Mouse (Mus musculus): ENCODE results near the gene Tns2. TPM values are rescaled to one million over a fixed set of nuclear protein-coding genes. Genes with fewer than 3 reads are reported as not detected.
"Not testable (repeated sequence)": the region's sequence is repeated elsewhere in the genome, so short reads cannot be mapped to it uniquely, and the experiment has no call there.

Gene Tns2
- polyA plus RNA-seq, 1 experiment from 2014 or later, result 14.9 TPM

DNA sequence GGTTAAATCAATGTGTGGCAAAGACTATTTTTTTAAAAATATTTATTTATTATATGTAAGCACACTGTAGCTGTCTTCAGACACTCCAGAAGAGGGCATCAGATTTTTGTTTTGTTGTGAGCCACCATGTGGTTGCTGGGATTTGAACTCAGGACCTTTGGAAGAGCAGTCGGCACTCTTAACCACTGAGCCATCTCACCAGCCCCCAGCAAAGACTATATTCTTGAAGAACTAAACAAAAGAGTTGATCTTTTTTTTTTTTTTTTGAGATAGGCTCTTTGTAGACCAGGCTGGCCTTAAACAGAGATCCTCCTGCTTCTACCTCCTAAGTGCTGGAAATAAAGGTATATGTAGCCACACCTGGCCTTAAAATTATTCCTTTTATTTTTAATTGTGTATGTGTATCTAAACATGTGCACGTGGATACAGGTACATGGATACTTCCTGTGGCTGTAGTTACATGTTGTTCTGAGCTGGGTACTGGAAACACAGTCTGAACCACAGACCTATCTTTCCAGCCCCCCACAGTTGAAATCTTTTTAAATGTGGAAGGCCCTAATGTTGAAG is 23.0 kb upstream of the Tns2 start:
- H3K27ac ChIP-seq (replicated peaks), result no peak overlapping the region

DNA sequence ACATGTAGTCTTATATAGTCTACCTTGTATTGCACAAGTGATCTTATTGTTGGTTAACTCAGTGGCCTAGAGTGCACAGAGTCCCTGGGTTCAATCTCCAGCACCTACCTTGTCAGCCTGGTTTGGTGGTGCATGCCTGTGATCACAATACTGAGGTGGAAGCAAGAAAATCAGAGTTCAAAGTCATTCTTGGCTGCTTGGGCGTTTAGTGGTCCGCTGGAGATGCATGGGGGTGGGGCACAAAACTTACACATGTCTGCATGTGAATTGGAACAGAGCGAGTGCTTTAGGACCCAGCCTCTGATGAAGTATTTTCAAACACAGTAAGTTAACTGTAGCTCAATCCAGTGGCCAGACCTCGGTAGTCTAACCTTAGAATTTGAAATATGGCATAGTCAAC is 21.0 kb upstream of the Tns2 start:
- peaks cover 68% of the 10 kb centered on the region for H3K36me3 ChIP-seq (replicated peaks)
- no peaks in the 10 kb centered on the region for H3K27me3 ChIP-seq (replicated peaks; ENCODE audit: low read depth, poor library complexity, severe bottlenecking)
- DNase-seq (ENCODE audit: low spot score), result no peak
- 83% methylated on average over 4 of the region's 4 CpGs for WGBS
- H3K4me1 ChIP-seq, result peaks cover 16% of the 10 kb centered on the region
- H3K4me3 ChIP-seq, result no peak overlapping the region
- H3K27ac ChIP-seq (replicated peaks), result no peak overlapping the region
- no peaks in the 10 kb centered on the region for H3K9me3 ChIP-seq

More for the DNA sequence above, 23.0 kb upstream of the Tns2 start:
- peaks cover 19% of the 10 kb centered on the region for H3K4me1 ChIP-seq
- peaks cover 48% of the 10 kb centered on the region for H3K36me3 ChIP-seq (replicated peaks)
- H3K9me3 ChIP-seq, result no peaks in the 10 kb centered on the region
- no peak overlapping the region for H3K4me3 ChIP-seq
- WGBS, result 94% methylated on average over 2 of the region's 2 CpGs
- no peaks in the 10 kb centered on the region for H3K27me3 ChIP-seq (replicated peaks; ENCODE audit: low read depth, poor library complexity, severe bottlenecking)
- DNase-seq (ENCODE audit: low spot score), result no peak

DNA sequence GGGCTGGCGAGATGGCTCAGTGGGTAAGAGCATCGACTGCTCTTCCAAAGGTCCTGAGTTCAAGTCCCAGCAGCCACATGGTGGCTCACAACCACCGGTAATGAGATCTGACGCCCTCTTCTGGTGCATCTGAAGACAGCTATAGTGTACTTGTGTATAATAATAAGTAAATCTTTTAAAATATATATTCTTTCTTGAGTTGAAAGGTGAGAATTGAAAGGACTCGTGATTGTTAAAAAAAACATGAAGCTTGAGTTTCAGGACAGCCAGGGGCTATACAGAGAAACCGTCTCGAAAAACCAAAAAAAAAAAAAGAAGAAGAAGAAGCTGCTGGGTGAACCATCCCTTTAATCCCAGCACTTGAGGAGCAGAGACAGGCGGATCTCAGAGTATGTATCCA is 20.3 kb upstream of the Tns2 start:
- peaks cover 75% of the 10 kb centered on the region for H3K36me3 ChIP-seq (replicated peaks)
- H3K9me3 ChIP-seq; DNase-seq (ENCODE audit: low spot score); H3K4me3 ChIP-seq; H3K27me3 ChIP-seq (replicated peaks; ENCODE audit: low read depth, poor library complexity, severe bottlenecking); H3K27ac ChIP-seq (replicated peaks): not testable (repeated sequence)
- H3K4me1 ChIP-seq, result peaks cover 15% of the 10 kb centered on the region
- 79% methylated on average over 8 of the region's 8 CpGs for WGBS

DNA sequence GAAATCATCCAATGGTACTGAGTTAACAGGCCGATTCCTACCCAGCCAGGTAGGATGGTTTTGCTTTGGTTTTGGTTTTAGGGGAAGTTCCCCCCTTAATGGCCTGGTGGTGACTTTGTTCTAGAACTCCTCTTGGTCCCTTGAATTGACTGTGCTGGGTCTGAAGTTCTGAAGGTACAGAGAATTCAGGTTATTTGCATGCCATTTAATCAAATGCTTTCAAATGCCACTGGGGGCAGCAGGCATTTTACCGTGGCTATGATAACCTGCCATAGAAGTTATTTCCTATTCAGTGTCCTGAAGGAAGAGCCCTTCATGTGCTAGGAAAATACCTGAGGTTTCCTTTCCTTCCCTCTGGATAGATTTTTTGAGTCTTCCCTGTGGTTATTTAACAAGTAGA is 19.8 kb upstream of the Tns2 start:
- WGBS, result 73% methylated on average over 2 of the region's 2 CpGs
- no peak overlapping the region for H3K27ac ChIP-seq (replicated peaks)
- no peak for DNase-seq (ENCODE audit: low spot score)
- H3K9me3 ChIP-seq, result no peaks in the 10 kb centered on the region
- peaks cover 10% of the 10 kb centered on the region for H3K4me1 ChIP-seq
- no peak overlapping the region for H3K4me3 ChIP-seq
- H3K36me3 ChIP-seq (replicated peaks), result peaks cover 81% of the 10 kb centered on the region
- H3K27me3 ChIP-seq (replicated peaks; ENCODE audit: low read depth, poor library complexity, severe bottlenecking), result no peaks in the 10 kb centered on the region

DNA sequence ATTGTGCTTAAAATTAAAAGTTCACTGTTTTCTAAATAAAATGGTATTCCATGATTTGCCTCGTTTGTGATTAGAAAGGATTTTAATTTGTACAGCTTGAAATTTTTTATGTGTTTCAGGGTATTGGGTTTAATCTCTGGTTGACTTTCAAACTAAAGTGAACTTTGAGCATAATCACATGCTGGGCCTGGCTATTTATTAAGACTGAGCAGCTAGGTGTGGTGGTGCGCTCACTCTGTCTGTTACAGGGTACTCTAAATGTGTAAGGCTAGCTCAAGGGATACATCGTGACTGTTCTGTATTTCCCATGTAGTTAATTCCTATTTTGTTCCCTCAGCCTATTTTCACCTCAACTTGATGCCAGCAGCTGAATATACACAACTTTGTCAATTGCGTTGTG is 18.1 kb upstream of the Tns2 start:
- no peaks in the 10 kb centered on the region for H3K9me3 ChIP-seq
- no peaks in the 10 kb centered on the region for H3K27me3 ChIP-seq (replicated peaks; ENCODE audit: low read depth, poor library complexity, severe bottlenecking)
- H3K27ac ChIP-seq (replicated peaks), result no peak overlapping the region
- H3K36me3 ChIP-seq (replicated peaks), result peaks cover 95% of the 10 kb centered on the region
- H3K4me1 ChIP-seq, result no peaks in the 10 kb centered on the region
- WGBS, result 91% methylated on average over 4 of the region's 4 CpGs
- H3K4me3 ChIP-seq, result no peak overlapping the region
- no peak for DNase-seq (ENCODE audit: low spot score)

DNA sequence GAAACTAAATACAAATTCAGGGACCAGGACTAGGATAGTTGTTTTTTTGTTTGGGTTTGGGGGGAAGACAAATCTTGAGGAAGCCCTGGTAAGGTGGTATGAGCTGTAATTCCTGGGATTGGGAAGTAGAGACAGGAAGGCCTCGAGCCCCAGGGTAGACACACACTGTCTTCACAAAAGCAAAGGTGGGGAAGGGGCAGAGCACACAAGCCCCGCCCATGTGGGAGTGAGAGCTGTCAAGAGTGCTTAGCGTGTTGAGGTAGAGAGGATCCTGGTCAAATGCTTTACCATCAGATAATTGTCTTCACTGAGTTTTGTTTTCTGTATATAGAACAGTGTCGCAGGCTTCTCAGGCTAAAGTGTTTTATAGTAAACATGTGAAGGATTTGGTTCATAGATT is 17.2 kb upstream of the Tns2 start:
- no peaks in the 10 kb centered on the region for H3K9me3 ChIP-seq
- H3K27me3 ChIP-seq (replicated peaks; ENCODE audit: low read depth, poor library complexity, severe bottlenecking), result no peaks in the 10 kb centered on the region
- no peak overlapping the region for H3K4me3 ChIP-seq
- H3K4me1 ChIP-seq, result no peaks in the 10 kb centered on the region
- 86% methylated on average over 4 of the region's 4 CpGs for WGBS
- peaks cover 97% of the 10 kb centered on the region for H3K36me3 ChIP-seq (replicated peaks)
- H3K27ac ChIP-seq (replicated peaks), result no peak overlapping the region
- DNase-seq (ENCODE audit: low spot score), result no peak

DNA sequence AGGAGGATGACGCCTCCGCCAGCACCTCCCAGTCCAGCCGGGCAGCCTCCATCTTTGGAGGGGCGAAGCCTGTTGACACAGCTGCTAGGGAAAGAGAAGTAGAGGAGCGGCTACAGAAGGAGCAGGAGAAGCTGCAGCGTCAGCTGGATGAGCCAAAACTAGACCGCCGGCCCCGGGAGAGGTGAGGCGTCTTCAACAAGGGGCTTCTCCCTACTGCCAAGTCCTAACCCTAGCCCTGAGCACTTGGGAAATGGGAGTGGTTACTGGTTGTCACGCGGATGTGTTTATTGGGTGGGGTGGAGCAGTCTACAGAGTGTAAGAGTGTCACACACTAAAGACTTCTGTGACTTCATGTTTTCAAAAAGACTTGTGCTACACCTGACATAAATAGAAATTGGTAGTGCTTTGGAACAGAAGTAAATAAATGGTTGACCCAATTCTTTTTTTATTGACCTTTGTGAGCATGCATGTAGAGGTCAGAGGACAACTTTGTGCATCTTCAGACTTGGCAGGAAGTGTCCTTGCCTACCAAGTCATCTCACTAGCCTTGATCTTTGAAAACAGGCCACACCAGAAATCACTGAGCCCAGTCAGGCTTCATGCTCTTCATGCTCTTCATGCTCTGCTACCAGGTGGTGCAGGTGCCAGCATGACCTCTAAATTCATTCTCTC is 10.2 kb upstream of the Tns2 start:
- Histone ChIP-seq H3K4me1 (no peaks in the 10 kb centered on the region), H3K27ac (replicated peaks) (no peak overlapping the region), H3K27me3 (replicated peaks; ENCODE audit: low read depth, poor library complexity, severe bottlenecking) (no peaks in the 10 kb centered on the region), H3K4me3 (no peak overlapping the region), H3K9me3 (no peaks in the 10 kb centered on the region), H3K36me3 (replicated peaks) (peaks cover 100% of the 10 kb centered on the region)
- 88% methylated on average over 12 of the region's 12 CpGs for WGBS
- DNase-seq (ENCODE audit: low spot score), result no peak

- WGBS, result 88% methylated on average over 12 of the region's 12 CpGs
- H3K4me1 ChIP-seq, result no peaks in the 10 kb centered on the region
- H3K4me3 ChIP-seq, result no peak overlapping the region
- no peaks in the 10 kb centered on the region for H3K9me3 ChIP-seq
- peaks cover 100% of the 10 kb centered on the region for H3K36me3 ChIP-seq (replicated peaks)
- H3K27me3 ChIP-seq (replicated peaks; ENCODE audit: low read depth, poor library complexity, severe bottlenecking), result no peaks in the 10 kb centered on the region
- no peak for DNase-seq (ENCODE audit: low spot score)
- no peak overlapping the region for H3K27ac ChIP-seq (replicated peaks)
Observed at GRCm38 (mm10) chr15:102091063-102091679, 9.0 kb upstream of the Tns2 start.

DNA sequence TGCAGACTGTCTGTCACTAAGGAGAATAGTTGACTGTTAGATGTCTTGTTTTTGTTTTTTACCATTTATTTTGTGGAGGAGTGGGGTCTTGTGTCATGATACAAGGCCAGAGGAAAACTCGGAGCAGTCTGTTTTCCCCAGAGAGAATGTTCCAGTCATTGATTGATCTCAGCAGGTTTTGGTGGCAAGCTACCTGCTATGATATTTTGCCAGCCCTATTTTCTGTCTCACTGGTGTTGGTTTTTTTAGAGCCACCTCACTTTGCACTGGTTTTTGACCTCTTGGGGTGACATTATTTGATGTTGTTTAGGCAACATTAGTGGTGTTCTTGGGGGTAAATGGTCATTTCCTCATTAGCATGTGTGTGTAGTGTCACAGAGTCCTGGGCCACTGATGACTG is 8.5 kb upstream of the Tns2 start:
- WGBS, result 86% methylated on average over 1 of the region's 1 CpGs
- Histone ChIP-seq H3K4me3 (no peak overlapping the region), H3K9me3 (no peaks in the 10 kb centered on the region), H3K36me3 (replicated peaks) (peaks cover 100% of the 10 kb centered on the region), H3K27ac (replicated peaks) (no peak overlapping the region), H3K27me3 (replicated peaks; ENCODE audit: low read depth, poor library complexity, severe bottlenecking) (no peaks in the 10 kb centered on the region), H3K4me1 (no peaks in the 10 kb centered on the region)
- DNase-seq (ENCODE audit: low spot score), result no peak

DNA sequence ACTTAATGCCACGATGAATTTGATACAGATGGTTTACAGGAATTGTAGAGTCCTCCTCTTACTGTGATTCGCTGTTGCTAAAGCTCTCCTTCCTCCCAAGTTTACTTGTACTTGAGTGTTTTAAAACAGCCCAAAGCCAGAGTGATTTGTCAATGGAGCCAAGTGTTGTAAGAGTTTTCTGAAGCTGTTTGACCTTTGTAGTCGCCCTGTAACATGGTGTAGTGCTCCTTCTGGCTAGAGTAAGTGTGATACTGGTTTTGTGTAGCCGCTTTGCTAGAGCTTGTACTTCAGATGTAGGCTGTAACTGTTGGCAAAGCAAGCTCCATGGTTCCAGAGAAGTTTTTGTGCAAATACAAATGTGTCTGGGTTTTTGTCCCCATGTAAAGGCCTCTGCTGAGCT is 8.0 kb upstream of the Tns2 start:
- peaks cover 100% of the 10 kb centered on the region for H3K36me3 ChIP-seq (replicated peaks)
- no peak for DNase-seq (ENCODE audit: low spot score)
- H3K9me3 ChIP-seq, result no peaks in the 10 kb centered on the region
- WGBS, result 92% methylated on average over 4 of the region's 4 CpGs
- no peaks in the 10 kb centered on the region for H3K27me3 ChIP-seq (replicated peaks; ENCODE audit: low read depth, poor library complexity, severe bottlenecking)
- H3K4me3 ChIP-seq, result no peak overlapping the region
- peaks cover 2% of the 10 kb centered on the region for H3K4me1 ChIP-seq
- no peak overlapping the region for H3K27ac ChIP-seq (replicated peaks)

DNA sequence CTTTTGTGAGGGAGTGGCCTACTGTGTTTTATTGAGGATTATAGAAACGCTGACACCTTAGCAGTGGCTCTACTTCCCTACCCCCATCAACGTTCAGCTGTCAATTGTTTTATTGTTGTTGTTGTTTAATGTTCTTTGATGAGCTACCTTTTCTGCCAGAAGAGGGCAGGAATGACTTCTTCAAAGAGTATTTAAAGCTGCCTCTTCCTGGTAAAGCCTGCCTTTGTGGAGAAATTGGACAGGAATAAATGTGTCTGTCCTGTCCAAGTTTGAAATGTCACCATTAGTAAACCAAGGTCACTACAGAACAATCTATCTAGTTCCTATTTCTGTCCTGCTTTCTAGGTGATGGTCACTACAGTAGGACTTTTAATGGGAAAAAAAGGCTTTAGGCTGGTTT is 6.1 kb upstream of the Tns2 start:
- peaks cover 21% of the 10 kb centered on the region for H3K4me1 ChIP-seq
- WGBS, result 72% methylated on average over 2 of the region's 2 CpGs
- no peaks in the 10 kb centered on the region; the same call in 1 of the 2 replicates for H3K27me3 ChIP-seq (replicated peaks; ENCODE audit: low read depth, poor library complexity, severe bottlenecking)
- DNase-seq (ENCODE audit: low spot score), result no peak
- H3K9me3 ChIP-seq, result no peaks in the 10 kb centered on the region
- H3K36me3 ChIP-seq (replicated peaks), result peaks cover 100% of the 10 kb centered on the region
- H3K27ac ChIP-seq (replicated peaks), result no peak overlapping the region
- H3K4me3 ChIP-seq, result no peak overlapping the region

GRCm38 (mm10) chr15:102094988-102095387 is 5.2 kb upstream of the Tns2 start:
- H3K27me3 ChIP-seq (replicated peaks; ENCODE audit: low read depth, poor library complexity, severe bottlenecking), result no peaks in the 10 kb centered on the region; the same call in 1 of the 2 replicates
- H3K27ac ChIP-seq (replicated peaks), result no peak overlapping the region
- peaks cover 91% of the 10 kb centered on the region for H3K36me3 ChIP-seq (replicated peaks)
- no peaks in the 10 kb centered on the region for H3K9me3 ChIP-seq
- H3K4me3 ChIP-seq, result no peak overlapping the region
- whole genome bisulfite sequencing, result 87% methylated on average over 16 of the region's 16 CpGs
- peaks cover 30% of the 10 kb centered on the region for H3K4me1 ChIP-seq
- DNase-seq (ENCODE audit: low spot score), result no peak

Data from embryonic facial prominence, embryonic 10.5 days (tissue).